Mouse (Mus musculus) kidney, adult 18-20 months (tissue): ENCODE measurements around the gene Hbs1l.

ENCODE experiments used
- DNase-seq: peaks from one replicate; pipeline ENCODE4 v3.0.0; 2021

Hbs1l gene

DNA sequence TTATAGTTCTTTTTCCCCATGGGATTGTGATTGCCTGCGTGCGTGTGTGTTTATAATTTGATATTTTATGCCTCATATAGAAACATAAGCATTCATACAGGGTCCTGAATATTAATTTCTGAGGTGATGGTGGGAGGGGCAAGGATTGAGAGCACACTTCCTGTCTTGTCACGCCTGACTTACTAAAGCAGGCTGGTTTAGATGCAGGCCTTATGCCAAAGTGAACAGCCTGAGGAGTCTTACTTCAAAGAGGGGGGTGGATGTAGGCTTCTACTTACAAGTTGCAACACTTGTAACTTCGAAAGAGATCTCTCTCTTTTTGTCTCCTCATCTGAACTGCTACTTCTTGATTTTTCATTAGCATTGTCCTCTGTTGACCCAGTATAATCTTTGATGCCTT lies 18.0 kb downstream of the Hbs1l start:
- DNase-seq = no peak

DNA sequence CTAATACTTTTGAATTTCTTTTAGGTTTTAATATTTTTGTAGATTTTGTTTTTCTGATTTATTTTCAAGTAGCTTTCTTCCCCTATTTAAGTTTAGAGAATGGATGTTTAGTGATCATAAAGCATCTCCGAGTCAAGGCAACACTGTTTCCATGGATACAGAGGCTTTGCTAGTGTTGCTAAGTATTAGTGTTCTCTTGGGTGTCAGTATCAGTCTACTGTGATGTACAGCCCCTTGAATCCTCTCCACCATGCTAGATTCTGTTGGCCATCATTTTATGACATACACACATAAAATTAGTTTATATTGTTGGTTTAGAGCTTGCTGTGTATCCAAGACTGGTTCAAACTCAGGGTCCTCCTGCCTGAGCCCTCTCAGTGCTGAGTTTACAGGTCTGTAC lies 20.3 kb downstream of the Hbs1l start:
- no peak for DNase-seq

DNA sequence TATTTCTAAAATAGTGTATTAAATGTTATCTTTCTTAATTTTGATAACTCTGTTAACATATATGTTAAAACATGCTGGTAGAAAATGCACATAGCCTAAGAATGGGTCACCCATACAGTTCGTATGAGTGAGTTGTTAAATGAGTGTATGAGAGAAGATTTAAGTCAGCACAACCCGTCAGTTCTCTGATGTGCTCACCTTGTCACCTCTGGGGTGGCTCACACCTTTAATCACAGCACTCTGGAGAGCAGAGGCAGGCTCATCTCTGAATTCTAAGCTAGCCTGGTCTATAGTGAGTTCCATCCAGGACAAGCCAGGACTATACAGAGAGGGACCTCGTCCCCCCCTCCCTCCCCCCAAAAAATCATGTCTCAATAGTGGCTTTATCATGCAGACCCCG lies 22.5 kb downstream of the Hbs1l start:
- no peak for DNase-seq

DNA sequence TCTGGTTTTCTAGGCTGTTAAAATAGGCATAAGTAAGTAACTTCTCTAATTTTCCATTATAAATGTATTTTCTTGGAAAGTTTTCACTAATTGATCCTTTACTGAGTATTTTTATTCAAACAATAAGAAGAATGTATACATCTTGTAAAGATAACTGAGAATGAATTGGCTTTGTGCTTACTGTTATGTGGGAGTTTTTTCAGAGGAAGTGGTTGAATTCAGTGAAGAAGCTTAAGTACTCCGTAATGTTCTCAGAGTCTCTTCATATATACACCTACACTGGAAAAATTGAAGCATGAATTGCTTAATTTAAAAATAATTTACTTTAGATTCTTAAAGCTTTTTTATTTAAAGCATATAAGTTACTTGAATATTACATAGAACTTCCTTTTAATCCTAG lies 23.2 kb downstream of the Hbs1l start:
- DNase-seq = no peak

DNA sequence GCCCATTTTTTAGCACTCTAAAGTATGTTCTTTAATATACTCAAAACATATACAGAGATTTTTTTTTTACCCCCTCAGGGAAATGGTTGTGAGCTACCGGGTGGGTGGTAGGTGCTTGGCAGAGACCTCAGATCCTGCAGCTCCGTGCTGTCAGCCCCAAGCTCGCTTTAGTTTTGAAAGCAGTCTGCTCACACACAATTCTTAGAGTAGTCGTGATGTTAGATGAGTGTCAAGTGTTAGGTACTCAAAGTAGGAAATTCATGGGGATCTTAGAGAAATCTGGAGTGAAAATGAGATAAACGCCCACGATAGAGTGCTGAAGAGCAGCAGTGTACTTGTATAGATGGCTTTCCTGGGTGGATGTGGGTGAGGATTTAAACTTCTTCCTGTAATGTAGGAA lies 24.8 kb downstream of the Hbs1l start:
- no peak for DNase-seq

DNA sequence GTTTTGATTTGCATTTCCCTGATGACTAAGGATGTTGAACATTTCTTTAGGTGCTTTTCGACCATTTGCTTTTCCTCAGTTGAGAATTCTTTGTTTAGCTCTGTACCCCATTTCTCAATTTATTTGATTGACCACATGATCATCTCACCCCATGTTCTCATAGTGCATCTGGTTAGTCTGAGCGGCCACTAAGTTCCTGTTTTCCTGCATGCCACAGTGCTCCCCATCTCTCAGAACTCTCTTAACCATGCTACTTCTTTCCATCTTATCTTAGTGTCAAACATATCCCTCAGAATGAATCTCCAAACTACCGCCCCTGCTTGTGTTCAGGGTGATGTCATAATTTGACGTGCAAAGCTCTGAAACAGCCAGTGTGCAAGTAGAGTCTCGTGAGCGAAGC lies 30.6 kb downstream of the Hbs1l start:
- no peak for DNase-seq

DNA sequence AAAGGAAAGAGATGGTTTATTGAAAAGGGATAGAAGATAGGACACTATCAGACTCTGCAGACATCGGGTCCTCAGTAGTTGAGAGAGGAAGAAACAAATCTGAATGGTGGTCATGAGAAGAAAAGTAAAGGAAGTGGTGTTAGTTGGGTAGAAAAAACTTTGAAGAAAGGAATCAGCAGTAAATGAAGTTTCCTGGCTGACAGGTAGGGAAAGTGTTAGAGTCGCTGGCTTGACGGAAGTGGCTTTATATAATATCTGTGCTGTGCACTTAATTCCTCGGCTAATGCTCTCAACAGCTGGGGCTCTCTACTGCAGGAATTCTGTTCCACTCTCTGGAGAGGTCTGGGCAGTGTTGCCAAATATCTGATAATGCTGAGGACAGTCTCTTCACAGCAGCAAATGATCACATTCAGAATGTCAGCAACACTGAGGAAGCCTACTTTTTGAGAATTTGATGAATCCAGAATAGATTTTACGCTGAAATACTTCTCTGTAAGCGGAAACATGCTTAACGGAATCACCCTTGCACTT lies 31.9 kb downstream of the Hbs1l start:
- no peak for DNase-seq

DNA sequence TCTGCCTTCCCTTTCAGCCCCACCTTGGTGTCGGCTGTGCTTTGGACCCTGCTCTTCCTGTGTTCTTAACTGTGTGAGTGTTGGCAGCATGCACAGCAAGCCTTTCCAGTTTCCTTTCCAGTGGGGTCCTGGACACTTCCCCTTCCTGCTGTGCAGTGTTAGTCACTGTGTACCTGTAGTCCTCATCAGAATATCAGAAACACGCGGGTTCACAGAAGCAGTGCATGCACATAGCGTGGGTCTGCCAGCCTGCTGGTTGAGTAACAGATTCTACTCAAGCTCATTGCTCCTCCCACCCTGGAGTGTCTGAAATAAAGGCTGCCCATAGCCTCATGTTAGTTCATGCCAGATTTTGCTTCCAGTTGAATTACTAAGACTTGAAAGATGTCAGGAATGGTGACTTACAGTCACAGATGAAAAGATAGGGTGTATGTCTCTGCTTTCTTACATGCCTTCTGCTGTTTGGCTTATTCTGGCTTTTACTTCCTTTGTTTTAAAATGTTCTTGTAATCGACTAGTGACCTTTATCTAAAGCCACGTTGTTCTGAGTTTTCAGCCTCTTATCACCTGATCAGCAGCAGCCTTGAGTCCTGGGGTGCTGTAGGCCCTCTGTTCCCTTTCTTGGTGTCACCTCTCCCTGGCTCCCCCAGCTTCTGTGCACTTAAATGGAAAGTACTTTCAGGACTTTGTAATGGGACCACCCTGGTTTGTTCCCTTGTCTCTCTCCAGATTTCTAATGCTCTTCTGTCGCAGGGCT lies 38.7 kb downstream of the Hbs1l start:
- no peak for DNase-seq

DNA sequence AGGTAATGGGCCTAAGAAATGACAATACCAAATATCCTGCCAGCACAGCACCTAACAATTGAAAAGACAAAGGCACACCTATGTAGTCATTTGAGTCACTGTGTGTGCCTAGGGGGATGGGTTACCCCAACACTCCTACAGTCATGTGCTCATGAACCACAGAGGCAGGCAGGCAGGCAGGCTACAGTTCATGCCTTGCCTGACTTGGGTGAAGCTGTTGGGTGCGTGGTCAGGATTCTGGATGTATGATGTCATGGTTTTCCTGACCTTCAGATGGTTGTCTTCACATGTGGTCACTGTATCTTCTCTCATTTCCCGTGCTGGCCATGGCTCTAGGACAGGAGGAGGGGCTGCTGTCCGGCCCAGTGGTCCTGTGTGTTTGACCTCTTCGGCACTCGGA lies 39.8 kb downstream of the Hbs1l start:
- no peak for DNase-seq

DNA sequence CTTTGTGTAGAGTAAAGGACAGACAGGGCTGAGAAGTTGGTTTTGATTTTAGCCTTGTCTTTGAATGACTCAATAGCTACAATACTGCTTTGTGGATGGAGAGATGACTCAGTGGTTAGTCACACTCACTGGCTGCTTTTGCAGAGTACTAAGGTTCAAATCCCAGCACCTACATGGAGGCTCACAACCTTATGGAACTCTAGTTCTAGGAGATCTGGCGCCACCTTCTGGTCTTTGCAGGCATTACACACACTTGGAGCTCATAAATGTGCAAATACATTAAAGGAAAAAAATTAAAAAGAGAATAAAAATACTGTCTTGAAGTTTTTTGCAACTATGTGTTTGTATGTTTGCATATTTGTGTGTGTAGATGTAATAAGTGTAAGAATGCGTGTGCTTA lies 41.4 kb downstream of the Hbs1l start:
- DNase-seq = peak; percentile 28

DNA sequence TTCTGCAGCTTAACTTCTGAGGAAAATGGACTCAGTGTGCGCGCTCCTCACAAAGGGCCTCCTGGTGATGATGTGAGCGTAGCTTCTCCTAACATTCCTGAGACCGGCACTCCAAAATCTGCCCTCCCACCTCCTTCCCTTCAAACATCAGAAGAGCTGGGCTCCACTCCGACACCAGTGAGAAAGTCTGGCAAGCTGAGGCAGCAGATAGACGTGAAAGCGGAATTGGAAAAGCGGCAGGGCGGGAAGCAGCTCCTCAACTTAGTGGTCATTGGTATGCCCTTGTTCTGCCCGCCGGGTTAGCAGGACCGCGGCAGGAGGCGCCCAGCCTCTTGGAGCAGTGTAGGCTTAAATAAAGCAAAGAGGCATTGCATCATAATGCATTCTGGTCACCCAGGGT lies 45.9 kb downstream of the Hbs1l start:
- no peak for DNase-seq

DNA sequence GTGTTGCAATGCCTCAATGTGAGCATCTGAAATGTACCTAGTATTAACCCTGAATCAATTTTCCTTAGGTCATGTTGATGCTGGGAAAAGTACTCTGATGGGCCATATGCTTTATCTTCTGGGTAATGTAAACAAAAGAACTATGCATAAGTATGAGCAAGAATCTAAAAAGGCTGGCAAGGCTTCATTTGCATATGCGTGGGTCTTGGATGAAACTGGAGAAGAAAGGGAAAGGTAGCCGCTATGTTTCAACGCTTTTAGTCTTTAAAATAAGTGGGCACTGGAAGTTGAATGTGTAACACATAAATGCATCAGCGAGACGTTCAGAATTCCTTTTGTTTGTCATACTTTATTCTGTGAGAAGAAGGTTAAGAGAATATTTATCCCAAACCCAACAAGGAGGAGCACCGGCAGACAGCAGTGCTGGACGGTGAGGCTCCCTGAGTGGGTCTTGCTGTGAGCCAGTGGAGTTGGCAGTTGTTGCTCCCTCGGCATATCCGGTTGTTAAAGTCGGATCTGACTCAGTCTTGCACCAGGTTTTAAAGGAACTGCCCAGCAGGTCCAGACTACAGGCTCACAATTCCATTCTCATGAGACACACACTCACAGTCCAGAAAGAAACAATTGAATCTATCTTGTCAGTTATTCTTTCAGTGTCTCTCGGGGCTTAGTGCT lies 46.7 kb downstream of the Hbs1l start:
- no peak for DNase-seq

DNA sequence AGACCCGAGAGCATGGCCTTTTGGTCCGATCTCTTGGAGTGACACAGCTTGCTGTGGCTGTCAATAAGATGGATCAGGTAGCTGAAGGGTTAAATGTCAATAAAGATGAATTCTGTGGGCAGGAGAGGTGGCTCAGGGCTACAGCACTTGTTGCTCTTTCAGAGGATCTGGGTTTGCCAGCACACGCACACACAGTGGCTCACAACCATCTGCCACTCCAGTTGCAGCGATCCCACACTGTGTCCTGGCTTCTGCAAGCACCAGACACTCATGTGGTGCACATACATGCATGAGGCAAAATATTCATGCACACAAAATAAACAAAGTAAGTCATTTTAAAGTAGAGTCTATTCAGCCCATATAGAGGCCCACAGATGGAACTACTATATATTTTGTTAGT lies 51.6 kb downstream of the Hbs1l start:
- no peak for DNase-seq

DNA sequence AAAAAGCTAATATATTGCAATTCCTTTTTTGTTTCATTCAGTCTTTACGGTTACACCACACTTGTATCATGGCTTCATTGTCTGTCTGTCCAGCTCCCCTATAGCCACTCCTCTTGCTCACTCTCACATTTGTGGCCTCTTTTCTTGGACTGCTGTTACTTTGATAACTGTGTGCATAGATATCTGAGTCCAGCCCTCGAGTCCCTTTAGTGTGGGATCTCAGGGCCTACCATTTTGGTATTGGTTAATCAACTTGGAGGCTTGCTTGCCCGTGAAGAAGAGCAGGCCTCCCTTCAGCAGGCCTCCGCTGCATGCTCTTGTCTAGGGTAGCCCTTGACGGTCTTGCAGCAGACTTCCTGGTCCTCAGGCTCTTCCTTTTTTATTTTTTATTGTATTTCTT lies 53.7 kb downstream of the Hbs1l start:
- no peak for DNase-seq

DNA sequence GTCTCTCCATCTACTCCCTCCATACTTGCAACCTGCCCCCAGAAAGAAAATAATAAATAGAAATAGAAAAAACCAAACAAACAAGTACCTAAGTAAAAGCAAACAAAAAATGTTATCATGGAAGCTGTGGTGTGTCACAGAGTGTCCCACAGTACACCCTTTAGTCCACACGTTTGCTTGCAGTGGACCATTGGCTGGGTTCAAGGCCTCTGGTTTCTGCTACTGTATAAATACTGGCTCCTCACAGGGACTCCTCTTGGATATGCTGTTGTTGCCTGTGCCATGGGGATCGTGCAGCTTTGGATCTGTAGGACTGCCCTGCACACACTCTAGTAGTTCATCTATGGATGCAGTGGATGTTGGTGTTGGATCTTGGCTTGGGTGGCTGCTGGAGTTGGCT lies 54.2 kb downstream of the Hbs1l start:
- DNase-seq = no peak

DNA sequence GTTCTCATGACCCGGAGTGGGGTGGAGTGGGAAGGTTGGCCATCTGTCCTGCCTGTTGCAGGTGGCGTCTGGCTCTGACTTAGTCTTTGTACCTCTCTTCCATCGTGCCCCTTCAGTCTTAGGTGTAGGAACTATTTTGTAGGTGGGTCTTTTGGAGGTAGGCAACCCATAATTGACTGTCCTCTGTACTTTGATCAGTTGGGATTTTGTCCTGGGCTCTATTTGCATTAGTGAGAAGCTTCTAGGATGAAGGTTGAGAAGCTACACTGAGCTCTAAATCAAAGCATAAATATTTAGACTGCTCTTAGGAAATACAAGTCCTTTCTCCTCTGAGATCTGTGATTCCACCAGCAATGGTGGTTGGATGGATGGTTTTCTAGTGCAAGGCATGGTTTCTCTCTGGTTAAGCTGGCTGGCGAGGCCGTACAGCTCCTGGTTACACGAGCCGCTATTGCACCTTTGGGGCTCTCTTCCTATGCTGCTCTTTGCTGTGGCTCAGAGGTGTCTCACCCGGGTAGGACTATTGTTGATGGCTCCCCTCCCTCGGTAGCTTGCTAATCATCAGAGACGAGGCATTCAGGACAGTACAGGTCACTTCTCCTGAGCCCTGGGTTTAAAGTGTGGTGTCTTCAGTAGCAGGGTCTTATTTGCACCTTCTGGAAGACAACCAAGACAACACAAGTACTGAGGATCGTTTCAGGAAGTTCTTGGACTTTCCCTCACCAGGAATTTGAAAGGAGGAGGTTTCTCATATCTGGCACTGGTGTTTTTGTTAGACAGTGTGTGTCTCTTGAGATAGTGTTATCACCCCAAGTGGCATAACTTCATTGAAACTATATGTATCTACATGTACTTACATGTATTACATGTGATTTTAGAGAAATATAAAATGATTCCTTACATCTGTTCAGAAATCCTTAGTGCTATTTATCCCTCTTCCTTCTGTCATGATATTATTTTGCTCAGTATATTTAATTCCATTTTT lies 55.0 kb downstream of the Hbs1l start:
- DNase-seq = no peak

DNA sequence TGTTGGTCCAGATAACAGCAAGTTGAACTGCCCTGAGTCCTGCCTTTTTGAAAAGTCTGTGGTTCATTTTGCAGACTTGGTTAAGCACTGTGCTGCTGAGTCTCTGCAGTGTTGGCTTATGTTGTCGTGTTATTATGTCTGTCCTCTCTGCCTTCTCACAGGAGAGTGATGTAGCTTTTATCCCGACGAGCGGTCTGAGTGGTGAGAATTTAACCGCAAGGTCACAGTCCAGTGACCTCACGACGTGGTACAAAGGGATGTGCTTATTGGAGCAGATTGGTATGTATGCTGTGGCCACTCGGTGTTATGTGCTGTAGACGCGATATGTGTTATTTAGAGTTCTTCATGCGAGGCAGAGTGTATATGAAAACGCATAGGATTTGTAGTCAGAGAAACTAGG lies 56.0 kb downstream of the Hbs1l start:
- no peak for DNase-seq

DNA sequence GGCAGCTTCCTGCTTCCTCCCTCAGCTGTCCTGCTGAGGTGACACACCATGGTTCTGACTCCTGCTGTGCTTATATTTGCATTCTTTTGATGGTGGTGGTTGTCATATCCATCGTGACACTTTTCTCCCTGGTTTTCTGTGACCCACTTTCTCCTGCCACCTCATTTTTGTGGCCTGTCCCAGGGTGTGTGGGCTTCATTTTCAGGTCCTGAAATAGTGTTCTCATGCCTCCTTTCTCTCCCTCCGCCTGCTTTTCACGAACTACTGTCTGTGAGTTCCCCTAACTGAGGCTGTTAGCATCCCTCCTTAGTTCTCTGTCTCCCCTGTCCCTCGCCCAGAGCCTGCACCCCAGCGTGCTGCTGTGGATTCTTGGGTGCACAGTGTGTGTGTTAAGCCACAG lies 58.1 kb downstream of the Hbs1l start:
- no peak for DNase-seq

DNA sequence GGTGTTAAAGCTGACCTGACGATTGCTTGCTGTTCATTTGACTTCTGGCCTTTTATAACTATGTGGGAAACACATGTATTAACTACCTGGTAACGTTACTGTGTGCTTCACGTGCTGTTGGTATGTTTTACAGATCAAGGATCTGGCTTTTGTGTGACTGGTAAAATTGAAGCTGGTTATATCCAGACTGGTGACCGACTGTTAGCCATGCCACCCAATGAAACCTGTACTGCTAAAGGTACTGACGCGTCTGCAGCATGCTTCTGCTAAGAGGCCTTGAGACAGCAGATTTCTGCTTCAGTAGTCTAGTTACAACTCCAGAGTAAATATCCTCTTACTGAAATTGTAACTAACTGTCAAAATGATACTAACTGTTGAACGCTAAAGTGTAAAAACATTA lies 58.7 kb downstream of the Hbs1l start:
- DNase-seq = no peak

DNA sequence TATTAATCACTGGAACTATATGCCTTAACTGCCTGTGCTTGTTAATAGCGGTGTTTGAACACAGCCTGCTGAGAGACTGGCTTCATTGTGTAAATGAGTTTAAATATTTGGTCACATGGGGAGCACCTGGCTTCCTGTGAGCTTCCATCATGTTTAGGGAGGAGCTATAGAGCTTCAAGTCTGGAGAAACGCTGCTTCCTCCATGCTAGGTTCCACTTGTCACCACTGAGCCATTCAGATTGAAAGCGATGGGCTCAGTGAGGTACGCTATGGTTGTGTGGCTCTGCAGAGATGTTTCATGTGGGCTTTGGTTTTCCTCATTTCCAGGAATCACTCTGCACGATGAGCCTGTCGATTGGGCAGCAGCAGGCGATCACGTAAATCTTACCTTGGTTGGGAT lies 62.2 kb downstream of the Hbs1l start:
- no peak for DNase-seq

DNA sequence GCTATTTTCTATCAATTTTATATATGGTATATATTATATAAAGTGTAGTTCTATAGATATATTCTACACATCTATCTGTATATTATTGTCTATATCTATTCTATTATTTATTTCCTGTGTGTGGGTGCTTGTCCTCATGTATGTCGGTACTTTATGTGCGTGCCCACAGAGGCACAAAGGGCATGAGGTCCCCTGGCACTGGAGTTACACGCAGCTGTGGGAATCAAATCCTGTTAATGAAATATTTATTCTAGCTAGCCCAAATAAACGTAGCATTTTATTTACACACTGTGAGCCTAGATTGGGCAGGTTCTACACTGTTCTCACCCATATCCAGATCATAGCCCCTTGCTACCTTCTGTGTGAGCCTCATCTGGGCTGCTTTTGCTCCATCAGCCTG lies 63.3 kb downstream of the Hbs1l start:
- no peak for DNase-seq

DNA sequence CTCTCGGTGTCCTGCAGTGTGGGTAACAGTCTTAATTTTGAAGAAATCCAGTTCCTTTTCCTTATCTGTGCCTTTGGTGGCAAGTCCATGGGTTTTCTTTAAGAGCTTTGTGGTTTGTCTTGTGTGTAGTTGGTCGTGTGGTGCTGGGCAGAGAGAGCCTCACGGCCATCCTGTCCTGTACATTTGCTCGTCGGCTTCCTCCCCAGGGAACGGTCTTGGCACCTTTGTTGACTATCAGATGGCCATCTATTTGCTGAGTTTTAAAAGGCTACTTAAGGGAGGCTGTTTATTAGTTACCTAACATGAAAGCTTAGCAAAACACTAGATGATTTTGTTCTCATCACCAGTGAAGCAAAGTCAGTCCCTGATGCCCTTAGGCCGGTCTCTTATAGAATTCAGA lies 66.1 kb downstream of the Hbs1l start:
- no peak for DNase-seq

DNA sequence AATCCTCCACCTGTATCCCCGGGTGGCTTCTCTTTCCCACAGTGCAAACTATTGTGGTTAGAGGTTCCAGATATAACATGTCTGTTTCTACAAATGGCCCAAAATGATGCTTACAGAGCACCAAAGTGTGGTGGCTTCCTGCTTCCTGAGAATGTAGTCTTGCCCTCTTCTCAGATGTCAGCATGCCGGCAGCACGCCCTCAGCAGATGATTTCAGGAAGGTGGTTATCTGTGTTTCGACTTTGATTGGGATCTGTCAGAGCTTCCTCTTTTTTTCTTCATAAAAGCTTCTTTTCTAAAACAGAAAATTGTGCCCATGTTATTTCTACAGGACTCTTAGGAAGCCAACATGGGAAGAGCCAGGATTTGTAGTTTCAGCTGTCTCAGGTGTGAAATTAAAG lies 67.5 kb downstream of the Hbs1l start:
- DNase-seq = no peak

DNA sequence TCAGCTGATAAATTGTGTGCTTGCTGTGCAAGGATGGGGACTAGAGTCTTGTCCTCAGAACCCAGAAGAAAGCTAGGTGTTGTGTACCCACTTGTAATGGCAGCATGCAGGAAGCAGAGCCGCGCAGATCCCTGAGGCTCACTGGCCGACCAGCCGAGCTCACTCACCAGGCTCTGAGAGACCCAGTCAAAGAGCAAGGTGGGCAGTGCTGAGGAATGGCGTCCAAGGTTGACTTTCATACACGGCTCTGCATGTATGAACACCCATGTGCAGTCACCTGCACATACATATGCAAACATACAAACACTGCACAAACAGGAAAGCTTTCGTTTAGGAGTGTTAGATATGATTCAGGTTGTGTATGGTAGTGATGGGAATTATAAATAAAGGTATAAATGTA lies 69.2 kb downstream of the Hbs1l start:
- no peak for DNase-seq
